Mouse (Mus musculus): ENCODE data around the gene Tmem150c. TPM values are rescaled to one million over a fixed set of nuclear protein-coding genes. Genes with fewer than 3 reads are reported as not detected.

Gene Tmem150c
- polyA plus RNA-seq, 1 experiment, result not detected

- Histone ChIP-seq H3K36me3 (ENCODE audit: control insufficient read depth, insufficient read depth) (no peaks in the 10 kb centered on the region), H3K4me2 (ENCODE audit: low read depth) (no peak overlapping the region), H3K4me3 (no peak overlapping the region), H3ac (ENCODE audit: control insufficient read depth, insufficient read length) (no peak overlapping the region), H3K79me2 (ENCODE audit: control insufficient read depth, insufficient read depth) (no peaks in the 10 kb centered on the region), H3K27me3 (ENCODE audit: control insufficient read depth, insufficient read depth, insufficient read length) (no peaks in the 10 kb centered on the region)
- TF ChIP-seq MYOG (IDR thresholded peaks at IDR 0.05; ENCODE audit: control insufficient read depth in 1 of 3, insufficient read depth in 1 of 3, insufficient read length in 2 of 3, low read depth in 2 of 3) (no peak), SRF (IDR thresholded peaks at IDR 0.05; ENCODE audit: control insufficient read depth, insufficient read length, low read depth) (no peak), USF1 (IDR thresholded peaks at IDR 0.05; ENCODE audit: low read depth) (no peak), E2F4 (IDR thresholded peaks at IDR 0.05; ENCODE audit: insufficient read depth) (no peak), POLR2AphosphoS2 (IDR thresholded peaks at IDR 0.05; ENCODE audit: insufficient read length, low read depth) (no peak), POLR2A (IDR thresholded peaks at IDR 0.05; ENCODE audit: insufficient read length, low read depth) (no peak), TCF12 (IDR thresholded peaks at IDR 0.05; ENCODE audit: insufficient read depth, poor library complexity, severe bottlenecking) (no peak), TCF3 (IDR thresholded peaks at IDR 0.05; ENCODE audit: insufficient read length, low read depth) (no peak), REST (IDR thresholded peaks at IDR 0.05; ENCODE audit: insufficient read depth, insufficient read length) (no peak), MYOD1 (IDR thresholded peaks at IDR 0.05; ENCODE audit: control insufficient read depth in 1 of 3, insufficient read length in 2 of 3, low read depth in 2 of 3) (no peak), MAX (IDR thresholded peaks at IDR 0.05; ENCODE audit: low read depth) (no peak), CEBPB (IDR thresholded peaks at IDR 0.05; ENCODE audit: insufficient read depth, poor library complexity, severe bottlenecking) (no peak)
Observed at GRCm38 (mm10) chr5:100186618-100187017, 27.0 kb upstream of the Tmem150c start.

- no peaks in the 10 kb centered on the region for H3K27me3 ChIP-seq (ENCODE audit: control insufficient read depth, insufficient read depth, insufficient read length)
- H3K36me3 ChIP-seq (ENCODE audit: control insufficient read depth, insufficient read depth), result no peaks in the 10 kb centered on the region
- peak overlapping the region; percentile 24 for H3K4me2 ChIP-seq (ENCODE audit: low read depth)
- H3K79me2 ChIP-seq (ENCODE audit: control insufficient read depth, insufficient read depth), result no peaks in the 10 kb centered on the region
- TF ChIP-seq POLR2AphosphoS2 (IDR thresholded peaks at IDR 0.05; ENCODE audit: insufficient read length, low read depth) (no peak), TCF3 (IDR thresholded peaks at IDR 0.05; ENCODE audit: insufficient read length, low read depth) (no peak), E2F4 (IDR thresholded peaks at IDR 0.05; ENCODE audit: insufficient read depth) (no peak), USF1 (IDR thresholded peaks at IDR 0.05; ENCODE audit: low read depth) (no peak), MYOG (IDR thresholded peaks at IDR 0.05; ENCODE audit: control insufficient read depth in 1 of 3, insufficient read depth in 1 of 3, insufficient read length in 2 of 3, low read depth in 2 of 3) (no peak)
- no peak overlapping the region for H3ac ChIP-seq (ENCODE audit: control insufficient read depth, insufficient read length)
- no peak overlapping the region for H3K4me3 ChIP-seq
Observed at GRCm38 (mm10) chr5:100185895-100186294, 26.3 kb upstream of the Tmem150c start.

- no peak overlapping the region for H3K4me2 ChIP-seq (ENCODE audit: low read depth)
- TF ChIP-seq POLR2A (IDR thresholded peaks at IDR 0.05; ENCODE audit: insufficient read length, low read depth) (no peak), MAX (IDR thresholded peaks at IDR 0.05; ENCODE audit: low read depth) (no peak), POLR2AphosphoS2 (IDR thresholded peaks at IDR 0.05; ENCODE audit: insufficient read length, low read depth) (no peak), CEBPB (IDR thresholded peaks at IDR 0.05; ENCODE audit: insufficient read depth, poor library complexity, severe bottlenecking) (no peak), TCF3 (IDR thresholded peaks at IDR 0.05; ENCODE audit: insufficient read length, low read depth) (no peak), E2F4 (IDR thresholded peaks at IDR 0.05; ENCODE audit: insufficient read depth) (no peak), MYOG (IDR thresholded peaks at IDR 0.05; ENCODE audit: control insufficient read depth in 1 of 3, insufficient read depth in 1 of 3, insufficient read length in 2 of 3, low read depth in 2 of 3) (no peak), TCF12 (IDR thresholded peaks at IDR 0.05; ENCODE audit: insufficient read depth, poor library complexity, severe bottlenecking) (no peak), MYOD1 (IDR thresholded peaks at IDR 0.05; ENCODE audit: control insufficient read depth in 1 of 3, insufficient read length in 2 of 3, low read depth in 2 of 3) (no peak), USF1 (IDR thresholded peaks at IDR 0.05; ENCODE audit: low read depth) (no peak), REST (IDR thresholded peaks at IDR 0.05; ENCODE audit: insufficient read depth, insufficient read length) (no peak), SRF (IDR thresholded peaks at IDR 0.05; ENCODE audit: control insufficient read depth, insufficient read length, low read depth) (no peak)
- H3K36me3 ChIP-seq (ENCODE audit: control insufficient read depth, insufficient read depth), result no peaks in the 10 kb centered on the region
- no peak overlapping the region for H3K4me3 ChIP-seq
- H3ac ChIP-seq (ENCODE audit: control insufficient read depth, insufficient read length), result no peak overlapping the region
- H3K79me2 ChIP-seq (ENCODE audit: control insufficient read depth, insufficient read depth), result no peaks in the 10 kb centered on the region
- no peaks in the 10 kb centered on the region for H3K27me3 ChIP-seq (ENCODE audit: control insufficient read depth, insufficient read depth, insufficient read length)
Observed at GRCm38 (mm10) chr5:100181011-100181410, 21.4 kb upstream of the Tmem150c start.

- H3K36me3 ChIP-seq (ENCODE audit: control insufficient read depth, insufficient read depth), result no peaks in the 10 kb centered on the region
- peaks cover 5% of the 10 kb centered on the region for H3K27me3 ChIP-seq (ENCODE audit: control insufficient read depth, insufficient read depth, insufficient read length)
- H3ac ChIP-seq (ENCODE audit: control insufficient read depth, insufficient read length), result no peak overlapping the region
- no peak overlapping the region for H3K4me3 ChIP-seq
- no peaks in the 10 kb centered on the region for H3K79me2 ChIP-seq (ENCODE audit: control insufficient read depth, insufficient read depth)
- H3K4me2 ChIP-seq (ENCODE audit: low read depth), result no peak overlapping the region
- no peak for TF ChIP-seq MYOD1 (IDR thresholded peaks at IDR 0.05; ENCODE audit: control insufficient read depth in 1 of 3, insufficient read length in 2 of 3, low read depth in 2 of 3)
- TF ChIP-seq POLR2AphosphoS2 (IDR thresholded peaks at IDR 0.05; ENCODE audit: insufficient read length, low read depth), result no peak
- TF ChIP-seq E2F4 (IDR thresholded peaks at IDR 0.05; ENCODE audit: insufficient read depth), result no peak
- no peak for TF ChIP-seq REST (IDR thresholded peaks at IDR 0.05; ENCODE audit: insufficient read depth, insufficient read length)
- TF ChIP-seq POLR2A (IDR thresholded peaks at IDR 0.05; ENCODE audit: insufficient read length, low read depth), result no peak
- TF ChIP-seq MYOG (IDR thresholded peaks at IDR 0.05; ENCODE audit: control insufficient read depth in 1 of 3, insufficient read depth in 1 of 3, insufficient read length in 2 of 3, low read depth in 2 of 3), result no peak
- no peak for TF ChIP-seq TCF12 (IDR thresholded peaks at IDR 0.05; ENCODE audit: insufficient read depth, poor library complexity, severe bottlenecking)
- TF ChIP-seq SRF (IDR thresholded peaks at IDR 0.05; ENCODE audit: control insufficient read depth, insufficient read length, low read depth), result no peak
- no peak for TF ChIP-seq USF1 (IDR thresholded peaks at IDR 0.05; ENCODE audit: low read depth)
- TF ChIP-seq TCF3 (IDR thresholded peaks at IDR 0.05; ENCODE audit: insufficient read length, low read depth), result no peak
- no peak for TF ChIP-seq CEBPB (IDR thresholded peaks at IDR 0.05; ENCODE audit: insufficient read depth, poor library complexity, severe bottlenecking)
- TF ChIP-seq MAX (IDR thresholded peaks at IDR 0.05; ENCODE audit: low read depth), result no peak
Observed at GRCm38 (mm10) chr5:100178781-100179165, 19.2 kb upstream of the Tmem150c start.

Data from myocyte (in vitro differentiated cells).